Mouse (Mus musculus) cerebellum, postnatal 14 days (tissue): ENCODE measurements around the gene BC028528.
A peak's percentile ranks its signal among the peaks of the same experiment; 100 is the strongest.
"Not testable (repeated sequence)": the region's sequence is repeated elsewhere in the genome, so short reads cannot be mapped to it uniquely, and the experiment has no call there.

Experiments used
- DNase-seq, 2 experiments: peaks; one replicate each; pipeline ENCODE4 v3.0.0; 2021; ENCODE audit warnings: mixed read lengths in 2 of 2

BC028528 gene

DNA sequence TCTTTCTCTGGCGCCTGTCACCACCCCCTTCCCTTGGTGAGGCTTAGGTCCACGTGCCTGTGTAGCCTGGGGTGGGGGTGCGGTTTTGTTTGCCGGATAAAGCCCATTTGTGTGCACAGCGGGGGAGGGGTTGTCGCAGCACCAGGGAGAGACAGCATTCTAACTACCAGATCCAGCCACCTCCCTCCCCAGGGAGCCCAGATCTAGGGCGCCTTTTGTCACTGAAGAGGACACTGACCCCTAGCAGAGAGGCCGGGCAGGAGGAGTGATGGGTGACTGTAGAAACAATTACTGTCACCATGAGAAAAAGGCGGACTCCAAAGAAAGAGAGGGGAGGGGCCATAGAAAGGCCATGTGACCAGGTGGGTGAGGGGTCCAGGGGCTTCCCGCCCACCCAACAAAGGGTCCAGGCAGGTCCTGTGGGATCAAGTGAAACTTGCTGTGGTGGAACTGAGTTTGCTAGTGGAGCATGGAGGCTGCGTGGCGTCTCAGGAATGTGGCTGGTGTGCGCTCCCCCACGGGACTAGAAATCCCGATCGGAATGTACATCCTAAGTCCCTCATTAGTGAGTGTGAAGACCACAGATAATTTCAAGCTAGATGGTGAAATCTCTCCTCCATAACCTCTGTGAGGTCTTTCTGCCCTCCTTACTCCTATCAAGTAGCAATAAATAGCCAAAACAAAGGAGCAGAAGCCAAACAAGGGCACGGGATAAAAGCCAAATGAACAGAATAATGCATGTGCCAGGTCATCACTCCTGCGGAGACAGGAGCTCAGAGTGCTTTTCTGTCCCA lies 13.5 kb upstream of the BC028528 start:
- DNase-seq = peak in 1 of 2 experiments; percentile 43

DNA sequence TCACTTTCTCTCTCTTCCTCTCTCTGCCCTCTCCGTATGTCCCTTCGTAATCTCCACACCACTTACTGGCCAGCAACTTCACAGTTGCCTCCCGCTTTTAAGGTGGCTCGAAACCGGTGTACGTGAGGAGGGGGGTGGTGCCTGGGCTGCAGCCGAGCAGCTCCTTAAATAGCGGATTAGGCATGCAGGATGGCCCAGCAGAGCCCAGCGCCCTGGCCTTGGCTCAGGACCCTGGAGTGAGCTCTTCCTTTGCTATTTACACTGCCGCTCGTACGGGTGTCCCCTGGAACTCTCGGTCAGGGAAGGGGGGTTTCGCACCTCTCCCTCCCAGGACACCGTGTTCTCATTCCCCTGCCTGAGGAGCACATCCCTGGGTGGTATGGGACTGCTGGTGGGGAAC lies 12.8 kb upstream of the BC028528 start, which contains the start of gene Car14:
Gene Car14 (minus strand): TSS at position 124 of the 400 bp plus-strand sequence.
- peak in 1 of 2 experiments; percentile 26 for DNase-seq

DNA sequence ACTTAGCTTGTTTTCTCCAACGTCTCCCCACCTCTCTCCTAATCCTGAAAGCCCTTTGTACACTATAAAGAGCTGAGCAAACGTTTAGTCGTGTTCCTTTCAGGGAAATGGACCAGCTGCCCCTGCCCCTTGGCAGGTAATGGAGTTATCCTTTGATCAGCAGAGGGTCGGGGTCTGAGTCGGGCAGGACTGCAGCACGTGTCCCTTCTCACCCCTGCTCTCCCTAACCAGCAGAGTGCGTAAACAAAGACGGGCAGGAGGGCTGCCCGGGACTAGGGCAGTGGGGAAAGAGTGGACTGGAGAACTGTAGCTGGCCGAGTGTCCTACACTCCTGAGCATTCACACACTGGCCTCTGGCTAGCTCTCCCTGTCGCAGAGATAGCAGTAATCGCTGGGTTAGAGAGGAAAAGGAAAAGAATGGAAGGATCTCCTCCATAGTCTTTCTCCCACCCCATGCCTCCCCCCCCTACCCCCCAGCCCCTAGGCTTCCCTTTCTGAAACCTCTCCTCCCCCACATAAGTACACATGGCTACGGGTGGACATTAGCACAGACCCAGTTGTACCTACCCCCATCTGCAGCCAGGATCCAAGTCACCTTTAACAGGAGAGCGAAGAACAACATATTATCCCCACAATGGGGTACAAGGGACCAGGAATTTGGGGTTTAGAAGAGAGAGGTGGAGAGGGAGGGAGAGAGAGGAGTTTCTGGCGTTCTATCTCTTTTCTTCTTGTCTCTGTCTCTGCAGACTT lies 12.1 kb upstream of the BC028528 start:
- DNase-seq = no peak

DNA sequence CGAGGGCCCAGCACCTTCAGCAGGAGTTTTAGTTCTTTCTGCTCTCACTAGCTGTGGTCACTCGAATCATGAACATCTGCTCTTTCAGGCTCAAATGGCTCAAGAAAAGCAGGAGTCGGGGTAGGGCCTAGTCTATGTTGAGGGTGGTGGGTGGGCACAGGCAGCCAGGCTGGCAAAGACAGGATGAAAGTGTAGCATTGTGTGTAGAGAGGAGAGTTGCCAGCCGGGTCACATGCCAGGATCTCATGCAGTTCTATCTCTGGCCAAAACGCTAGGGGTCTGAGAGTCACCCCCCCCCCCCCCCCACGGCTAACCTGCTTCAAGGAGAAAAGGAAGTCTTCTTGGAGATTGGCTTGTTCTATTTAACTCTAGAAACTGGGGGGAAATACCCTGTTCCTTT lies 10.8 kb upstream of the BC028528 start:
- no peak for DNase-seq

DNA sequence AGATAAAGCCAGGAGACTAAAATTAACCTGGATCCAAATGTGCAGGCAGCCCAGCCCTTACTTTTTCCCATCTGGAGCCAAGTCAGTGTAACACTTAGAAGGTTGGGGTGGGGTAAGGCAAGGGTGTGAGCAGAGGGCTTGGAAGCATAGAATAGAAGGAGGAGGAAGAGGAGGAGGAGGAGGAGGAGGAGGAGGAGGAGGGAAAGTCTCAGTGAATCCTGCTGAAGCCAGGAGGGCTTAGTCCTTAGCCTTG lies 10.5 kb upstream of the BC028528 start:
- no peak for DNase-seq

DNA sequence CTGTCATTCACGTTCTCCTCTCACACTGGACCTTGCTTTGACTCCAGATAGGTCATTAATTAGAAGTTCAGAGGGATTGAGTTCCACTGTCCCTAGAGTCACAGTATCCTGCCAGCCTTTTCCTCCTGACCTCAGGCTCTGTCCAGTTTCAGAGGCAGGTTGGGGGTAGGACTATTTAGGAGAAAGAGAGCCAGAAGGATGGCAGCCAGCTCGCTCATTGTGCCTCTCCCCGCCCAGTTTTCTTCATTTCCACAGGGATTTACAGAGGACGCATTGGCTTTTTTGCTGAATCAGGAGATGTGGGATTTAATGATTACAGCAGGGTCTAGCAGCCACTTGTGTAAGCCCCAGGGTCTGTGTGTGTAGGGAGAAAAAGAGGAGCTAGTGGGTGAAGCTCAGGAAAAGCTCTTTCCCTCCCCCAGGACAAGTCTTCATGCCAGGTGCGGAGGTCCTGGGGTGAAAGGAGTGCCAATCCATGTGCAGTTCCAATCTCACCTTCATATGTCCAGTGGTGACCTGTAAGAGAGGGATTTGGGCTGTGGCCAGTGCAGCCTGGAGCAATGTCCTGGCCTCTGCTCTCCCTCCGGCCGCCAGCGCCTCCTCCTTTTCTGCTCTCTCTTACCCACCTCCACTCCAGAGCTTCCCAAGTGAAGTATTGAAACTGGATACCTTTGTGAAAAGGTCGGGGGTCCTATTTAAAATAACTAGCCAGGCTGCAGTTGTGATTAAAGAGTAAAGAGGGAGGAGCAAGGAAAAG lies 10.0 kb upstream of the BC028528 start:
- no peak for DNase-seq

DNA sequence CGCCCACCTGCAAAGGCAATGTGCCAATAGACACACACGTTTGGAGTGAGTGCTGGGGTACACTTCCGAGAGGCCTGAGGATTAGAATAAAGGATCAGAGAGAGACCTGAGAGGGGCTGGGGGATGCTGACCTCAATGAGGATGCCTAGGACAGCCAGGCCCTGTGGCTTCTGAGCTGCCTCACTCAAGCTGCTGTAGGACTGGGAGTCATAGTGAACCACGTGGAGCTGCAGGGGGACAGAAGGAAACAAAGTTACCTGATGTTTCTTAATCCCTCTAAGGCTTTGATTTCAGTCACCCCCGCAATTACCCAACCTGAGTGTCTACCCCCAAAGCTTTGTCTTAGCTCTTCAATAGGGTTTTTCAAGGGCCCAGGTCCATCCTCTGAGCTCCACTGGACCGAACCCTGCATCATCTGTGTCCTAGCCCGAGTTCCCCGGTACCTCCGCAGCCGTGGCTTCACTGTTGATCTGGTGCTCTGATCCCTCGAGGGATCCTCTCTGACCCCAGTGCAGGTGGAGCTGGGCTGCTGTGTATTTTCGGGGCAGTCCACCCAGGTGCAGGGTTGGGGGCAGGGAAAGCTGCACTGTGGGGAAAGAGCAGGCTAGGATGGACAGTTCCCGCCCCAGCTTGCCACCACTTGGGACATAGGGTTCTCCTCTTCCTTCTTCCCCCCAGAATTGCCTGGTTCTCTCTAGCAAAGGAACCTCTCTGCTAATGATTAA lies 8.2 kb upstream of the BC028528 start:
- DNase-seq = no peak

DNA sequence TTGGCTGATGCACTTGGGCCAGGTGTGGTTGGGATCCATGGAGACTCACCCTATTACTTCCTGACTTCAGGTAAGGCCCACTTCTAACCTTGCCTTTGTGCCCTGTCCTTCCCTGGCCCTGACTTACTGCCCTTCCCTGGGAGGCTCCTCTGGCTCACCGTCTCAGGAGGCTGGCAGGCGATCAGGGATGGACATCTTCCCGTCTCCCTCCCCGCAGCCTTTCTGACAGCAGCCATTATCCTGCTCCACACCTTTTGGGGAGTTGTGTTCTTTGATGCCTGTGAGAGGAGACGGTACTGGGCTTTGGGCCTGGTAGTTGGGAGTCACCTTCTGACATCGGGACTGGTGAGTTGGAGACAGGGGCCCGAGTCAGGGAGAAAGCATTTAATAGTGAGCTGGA lies 3.7 kb upstream of the BC028528 start:
- not testable (repeated sequence) for DNase-seq

DNA sequence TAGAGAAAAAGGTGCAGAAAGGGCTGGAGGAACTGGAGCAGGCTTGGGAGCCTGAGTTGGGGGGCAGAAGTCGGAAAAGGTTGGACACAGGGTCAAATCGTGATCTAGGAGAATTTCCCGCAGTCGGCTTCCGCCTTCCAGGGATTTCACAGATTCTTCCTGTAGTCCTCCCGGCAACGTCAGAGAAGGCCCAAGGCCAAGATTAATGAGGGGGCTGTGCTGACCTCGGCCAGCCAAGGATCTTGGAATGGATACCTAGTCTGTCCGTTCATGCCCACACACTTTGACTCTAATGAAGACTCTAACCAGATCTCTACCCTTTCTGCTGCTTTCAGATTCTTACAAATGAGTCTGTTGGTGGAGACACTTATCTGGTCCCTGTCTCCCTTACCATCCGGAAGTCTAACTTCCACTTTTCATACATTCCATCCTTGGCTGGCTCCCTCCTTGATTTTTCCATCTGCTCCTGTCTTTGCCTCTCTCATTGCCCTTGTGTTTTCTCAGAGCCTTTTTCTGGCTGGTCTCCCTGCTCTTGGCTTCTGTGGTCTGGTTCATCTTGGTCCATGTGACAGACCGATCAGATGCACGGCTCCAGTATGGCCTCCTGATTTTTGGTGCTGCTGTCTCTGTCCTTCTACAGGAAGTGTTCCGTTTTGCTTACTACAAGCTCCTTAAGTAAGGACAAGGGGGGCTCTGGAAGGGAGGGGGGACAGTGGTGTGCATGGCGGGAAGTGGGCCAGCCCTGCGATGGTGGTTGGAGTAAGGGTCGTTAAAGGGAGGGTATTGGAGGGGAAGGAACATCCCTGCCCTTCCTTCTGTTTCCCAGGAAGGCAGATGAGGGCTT lies 2.7 kb upstream of the BC028528 start:
- DNase-seq = peak; percentile 79 to 81

DNA sequence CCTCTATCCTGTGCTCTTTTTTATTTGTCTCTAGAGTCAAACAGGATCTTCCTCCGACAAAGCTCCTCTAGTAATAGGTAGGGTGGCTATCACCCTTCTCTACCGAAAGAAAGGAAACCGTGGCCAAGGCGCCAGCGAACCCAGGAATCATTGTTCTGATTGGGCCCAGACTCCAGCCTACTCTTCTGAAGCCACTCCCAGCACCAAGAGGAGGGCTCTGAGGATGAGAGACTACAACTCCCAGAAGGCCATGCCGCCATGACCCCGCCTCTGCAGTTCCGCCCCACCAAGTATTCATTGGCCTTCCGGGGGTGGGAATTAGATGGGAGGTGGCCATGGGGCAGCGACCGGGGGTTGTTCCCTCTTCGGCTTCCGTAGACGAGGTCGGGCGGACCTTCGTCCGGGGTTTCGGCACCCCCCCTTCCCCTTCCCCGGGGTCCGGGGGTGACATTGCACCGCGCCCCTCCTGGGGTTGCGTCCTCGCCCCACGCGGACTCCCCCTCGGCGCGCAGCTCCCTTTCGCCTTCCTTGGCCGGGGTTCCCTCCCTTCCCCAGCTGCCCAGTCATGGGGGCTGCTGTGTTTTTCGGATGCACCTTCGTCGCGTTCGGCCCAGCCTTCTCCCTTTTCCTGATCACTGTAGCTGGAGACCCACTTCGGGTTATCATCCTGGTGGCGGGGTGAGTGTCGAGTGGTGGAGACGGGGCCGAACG lies 2.0 kb upstream of the BC028528 start, which contains the start of gene Aph1a:
Gene Aph1a (plus strand): TSS at position 364 of the 711 bp plus-strand sequence.
- peak; percentile 95 for DNase-seq

DNA sequence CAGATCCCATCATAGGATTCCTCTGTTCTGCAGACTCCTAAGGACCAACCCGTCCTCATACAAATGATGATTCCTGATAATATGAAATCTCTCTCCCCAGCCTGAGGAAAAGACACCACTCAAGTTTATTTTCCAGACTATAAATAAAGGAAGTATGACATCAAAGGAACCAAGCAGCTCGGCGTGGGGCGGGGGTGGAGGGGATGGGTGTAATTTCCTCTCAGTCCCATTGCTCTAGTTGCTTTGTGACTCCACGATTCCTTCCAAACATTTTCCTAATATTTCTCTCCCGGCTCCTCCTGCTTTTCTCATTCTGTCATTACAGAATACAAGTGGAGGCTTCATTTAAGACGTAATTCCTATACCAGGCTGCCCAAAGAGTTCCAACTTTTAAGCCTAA lies 1.3 kb upstream of the BC028528 start:
- no peak for DNase-seq

DNA sequence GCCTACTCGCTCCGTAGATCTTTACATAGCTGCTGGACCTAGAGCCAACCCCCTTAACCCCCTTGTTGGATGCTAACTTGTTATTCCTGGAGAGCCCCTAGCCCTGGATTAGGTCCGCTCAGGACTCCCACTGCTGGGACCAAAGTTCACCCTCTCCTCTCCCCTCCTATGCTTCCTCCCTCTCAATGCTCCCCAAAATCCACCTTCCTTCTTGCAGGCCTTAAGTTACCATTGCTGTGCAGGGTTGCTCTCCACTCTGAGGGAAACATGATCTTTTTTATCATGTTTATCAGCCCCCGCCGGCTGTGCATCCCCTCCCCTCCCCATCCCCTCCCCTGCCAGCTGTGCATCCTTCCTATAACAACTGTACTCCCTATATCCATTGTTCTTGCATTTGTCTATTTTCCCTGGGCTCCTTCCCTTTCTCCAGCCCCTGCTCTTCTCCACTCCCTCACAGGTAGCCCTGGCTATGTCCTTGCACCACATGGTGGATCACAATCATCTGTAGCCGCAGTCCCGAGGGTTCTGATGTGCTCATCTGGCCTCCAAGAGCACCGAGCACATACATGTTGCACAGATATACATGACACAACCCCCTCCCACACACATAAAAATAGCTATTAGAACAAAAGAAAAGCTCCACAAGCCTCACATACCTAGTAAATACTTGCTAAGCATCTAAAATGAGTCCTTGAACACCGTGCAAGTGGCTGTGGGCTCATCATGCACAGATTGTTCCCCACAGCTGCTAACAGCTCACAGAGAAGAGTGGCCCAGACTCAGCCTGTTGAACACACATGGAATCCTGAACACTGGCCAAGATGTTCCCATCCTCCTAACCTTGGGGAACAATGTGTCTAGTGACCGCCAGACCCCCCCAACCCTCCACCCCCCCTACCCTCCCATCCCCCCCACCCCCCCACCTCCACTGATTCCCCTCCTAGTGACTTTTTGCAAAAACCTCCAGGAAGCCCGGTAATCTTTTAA lies 554 bp upstream of the BC028528 start:
- DNase-seq = no peak

DNA sequence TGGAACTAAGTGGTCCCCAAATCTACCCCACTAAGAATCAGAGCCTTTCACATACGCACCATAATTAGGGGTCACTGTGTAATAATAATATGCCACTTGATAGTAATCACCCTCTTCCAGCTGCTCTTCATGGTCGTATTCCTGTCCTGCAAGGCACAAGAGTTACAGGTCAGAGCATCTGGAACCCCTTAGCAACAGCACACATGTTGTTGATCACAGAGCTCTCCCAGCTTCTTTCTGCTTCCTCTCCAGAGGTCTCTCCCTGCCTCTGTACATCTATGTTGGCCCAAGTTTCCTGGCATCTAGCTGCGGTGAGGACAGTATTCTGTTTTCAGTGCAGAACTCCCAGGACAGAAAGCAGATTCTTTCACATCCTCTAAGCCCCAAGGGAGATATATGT lies 2.1 kb downstream of the BC028528 start:
- DNase-seq = no peak

DNA sequence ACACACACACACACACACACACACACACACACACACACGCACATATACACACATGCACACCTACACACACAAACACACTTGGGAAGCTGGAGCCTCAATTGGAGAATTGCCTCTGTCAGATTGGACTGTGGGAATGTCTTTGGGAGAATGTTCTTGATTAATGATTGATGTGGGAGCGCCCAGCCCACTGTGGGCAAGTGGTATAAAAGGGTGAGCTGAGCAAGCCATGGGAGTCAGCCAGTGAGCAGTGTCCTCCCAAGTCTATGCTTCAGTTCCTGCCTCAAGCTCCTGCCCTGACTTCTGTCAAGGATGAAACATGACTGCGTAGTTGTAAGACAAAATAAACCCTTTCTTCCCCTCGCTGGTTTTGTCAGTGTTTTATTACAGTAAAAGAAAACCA lies 4.2 kb downstream of the BC028528 start:
- DNase-seq = no peak

DNA sequence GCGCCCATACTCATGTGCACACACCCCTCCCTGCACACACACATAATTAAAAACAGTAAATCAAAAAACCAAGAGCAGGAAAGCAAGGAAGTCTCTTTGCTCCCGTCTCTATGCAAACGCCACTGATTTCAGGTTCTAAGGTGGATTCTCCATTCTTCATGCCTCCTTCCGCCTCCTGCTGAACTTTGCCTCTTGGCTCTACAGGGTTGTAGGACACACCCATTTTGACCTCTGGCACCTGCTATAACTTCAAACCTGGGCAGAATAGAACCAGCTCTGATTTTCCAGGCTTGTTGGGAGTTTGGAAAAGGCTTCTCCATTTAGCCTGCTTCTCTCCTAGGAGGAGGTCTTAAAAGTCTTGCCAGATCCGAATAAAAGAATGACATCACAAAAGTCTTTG lies 7.4 kb downstream of the BC028528 start:
- no peak for DNase-seq

DNA sequence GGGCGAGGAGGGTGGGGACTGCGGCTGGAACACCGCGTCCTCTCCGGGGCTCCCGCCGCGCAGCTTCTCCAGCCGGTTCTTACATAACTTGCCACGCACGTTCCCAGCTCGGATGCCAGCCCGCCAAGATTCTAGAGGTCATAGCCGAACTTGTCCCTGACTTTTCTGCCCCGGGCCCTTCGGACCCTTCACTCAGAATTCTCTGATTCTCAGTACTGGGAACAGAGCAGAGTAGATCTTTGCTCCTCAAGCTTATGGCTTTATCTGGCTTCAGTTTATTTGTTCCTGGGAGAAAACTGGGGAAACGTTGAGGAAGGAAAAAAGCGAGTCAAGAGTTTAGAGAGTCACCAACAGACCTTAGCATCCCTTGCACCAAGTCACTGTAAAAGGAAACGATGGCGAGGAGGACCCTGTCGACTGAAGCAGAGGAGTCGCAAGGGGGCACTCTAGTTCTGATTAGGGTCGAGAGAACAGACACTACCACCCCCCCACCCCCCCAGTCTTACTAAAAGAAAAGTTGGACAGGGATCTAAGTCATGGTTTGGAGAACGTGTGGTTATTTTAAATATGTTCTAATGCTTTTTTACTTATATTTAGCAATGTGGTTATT lies 8.9 kb downstream of the BC028528 start:
- peak; percentile 73 to 88 for DNase-seq

DNA sequence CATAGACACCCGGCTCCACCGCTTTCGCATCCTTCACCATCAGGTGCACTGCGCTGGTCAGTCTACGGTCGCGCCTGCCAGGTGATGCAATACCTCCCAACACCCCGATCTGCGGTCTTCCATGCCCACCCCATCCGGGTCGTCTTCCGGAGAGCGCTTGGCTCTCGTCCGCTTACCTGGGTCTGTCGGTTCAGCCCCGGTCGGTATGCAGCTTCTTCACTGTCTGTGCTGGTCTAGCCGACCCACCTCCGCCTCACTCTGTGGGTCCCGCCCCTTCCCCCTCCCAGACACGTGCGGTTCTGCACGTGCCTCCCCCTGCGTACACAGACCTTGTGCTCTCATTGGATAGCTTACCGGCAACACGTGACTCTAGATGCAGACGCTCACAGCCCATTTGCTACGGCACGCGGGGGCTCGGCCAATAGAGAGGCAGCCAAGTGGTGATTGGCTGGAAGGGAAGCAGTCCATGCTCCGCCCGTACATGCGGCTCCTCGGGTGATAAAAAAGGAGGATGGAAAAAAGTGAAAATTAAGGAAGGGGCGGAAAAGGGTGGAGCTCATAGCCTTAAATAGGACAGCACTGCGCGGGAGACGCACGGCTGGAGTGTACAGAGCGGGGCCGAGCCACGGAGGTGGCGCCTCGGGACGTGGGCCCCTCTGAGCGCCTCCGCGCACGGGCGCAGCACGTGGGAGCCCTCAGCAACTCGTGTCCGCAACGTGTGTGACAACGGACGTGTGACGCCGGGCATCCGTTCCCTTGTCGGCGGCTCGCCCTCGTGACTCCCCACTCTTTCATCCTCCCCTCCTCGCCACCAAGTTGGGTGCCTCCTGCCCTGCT lies 9.6 kb downstream of the BC028528 start, which contains the start of gene Ciart:
Gene Ciart (minus strand): TSS at position 273 of the 837 bp plus-strand sequence.
- peak; percentile 94 to 95 for DNase-seq

DNA sequence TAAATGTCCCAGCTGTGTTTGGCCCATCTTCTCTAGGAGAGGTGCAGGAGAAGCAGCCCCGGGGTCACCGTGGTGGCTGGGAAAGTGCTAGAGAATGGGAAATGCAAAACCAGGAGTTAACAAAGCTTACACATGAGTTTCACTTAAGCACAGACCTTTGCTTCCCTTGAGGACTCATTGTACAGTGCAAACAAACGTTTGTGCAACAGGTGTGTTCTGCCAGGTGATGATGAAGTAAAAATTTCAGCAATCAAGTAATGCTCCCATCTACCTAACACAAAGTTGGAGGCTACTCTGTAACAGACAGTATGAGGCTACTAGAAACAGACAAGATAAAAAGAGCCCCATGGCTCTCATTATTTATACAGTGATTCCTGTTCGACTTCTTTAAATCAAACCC lies 12.7 kb downstream of the BC028528 start:
- DNase-seq = no peak
